Mouse (Mus musculus) hindbrain, embryonic 13.5 days (tissue): ENCODE measurements around the gene Lzic. TPM values are rescaled to one million over a fixed set of nuclear protein-coding genes. Genes with fewer than 3 reads are reported as not detected.

Experiments used
- ATAC-seq: fragments of 200-750 bp; cut with Nextera tagmentation; 2 replicates; pipeline ENCODE4 v1.8.0; 2017; ENCODE audit warnings: moderate TSS enrichment; ENCODE audit not compliant: low FRiP score
- H3K27ac ChIP-seq: fragments of 300-500 bp; sonication (generic); 2 replicates; pipeline ENCODE4 v1.5.1; 2015; ENCODE audit warnings: inconsistent platforms, mild to moderate bottlenecking, moderate library complexity
- H3K27me3 ChIP-seq: fragments of 300-500 bp; sonication (generic); 2 replicates; pipeline ENCODE4 v1.6.1; 2015; ENCODE audit warnings: mild to moderate bottlenecking, inconsistent platforms
- H3K36me3 ChIP-seq: fragments of 300-500 bp; sonication (generic); 2 replicates; pipeline ENCODE4 v1.6.1; 2015; ENCODE audit warnings: mild to moderate bottlenecking, inconsistent platforms
- H3K4me1 ChIP-seq: fragments of 300-500 bp; sonication (generic); replicated peaks from 2 replicates; pipeline ENCODE4 v1.6.1; 2015; ENCODE audit warnings: inconsistent platforms
- H3K4me2 ChIP-seq: fragments of 300-500 bp; sonication (generic); 2 replicates; pipeline ENCODE4 v1.6.1; 2015; ENCODE audit warnings: inconsistent platforms, mild to moderate bottlenecking, moderate library complexity
- H3K4me3 ChIP-seq: fragments of 300-500 bp; sonication (generic); 2 replicates; pipeline ENCODE4 v1.5.1; 2015; ENCODE audit warnings: mild to moderate bottlenecking, inconsistent platforms
- H3K9ac ChIP-seq: fragments of 300-500 bp; sonication (generic); 2 replicates; pipeline ENCODE4 v1.6.1; 2015; ENCODE audit warnings: mild to moderate bottlenecking, inconsistent platforms
- H3K9me3 ChIP-seq: fragments of 300-500 bp; sonication (generic); 2 replicates; pipeline ENCODE4 v1.6.1; 2016; ENCODE audit warnings: inconsistent platforms
- WGBS: fragments of 180-500 bp; shearing (Covaris S2); methylation state at CpG from one replicate; pipeline ENCODE4 v1.1.7; 2015; 5-methylcytosine and 5-hydroxymethylcytosine counted together
- polyA plus RNA-seq: library from polyadenylated mRNA; unstranded; fragments of >200 nt; fragmentation: Nextera tagmentation; extraction: Ambion mirVana; gene quantifications from 2 replicates; pipeline ENCODE4 v1.2.1, GENCODE M21; 2015

Gene Lzic
- polyA plus RNA-seq, 1 experiment from 2014 or later, result 45.1 TPM

DNA sequence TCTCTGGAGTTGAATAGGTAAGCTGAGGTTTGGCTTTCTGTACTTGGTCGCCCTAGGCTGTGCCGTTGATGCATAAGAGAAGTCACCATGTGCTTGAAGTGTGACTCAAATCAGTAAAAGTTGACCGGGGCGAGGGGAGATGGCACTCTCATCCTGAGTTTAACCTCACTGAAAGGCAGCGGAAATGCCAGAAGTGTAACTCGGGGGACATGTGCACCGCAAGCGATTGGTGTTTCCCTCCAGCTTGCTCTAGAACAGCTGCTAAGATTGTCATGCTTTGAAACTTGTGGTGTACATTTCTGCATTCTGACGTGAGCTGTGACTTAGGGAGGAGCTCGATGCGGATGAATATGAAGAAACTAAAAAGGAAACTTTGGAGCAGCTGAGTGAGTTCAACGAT lies 2.7 kb downstream of the Lzic start:
- H3K27ac ChIP-seq, result no peak overlapping the region
- no peak overlapping the region for H3K4me2 ChIP-seq
- H3K4me1 ChIP-seq, result peaks cover 31% of the 10 kb centered on the region
- H3K9ac ChIP-seq, result no peak overlapping the region
- H3K36me3 ChIP-seq, result peaks cover 53% of the 10 kb centered on the region
- no peak for ATAC-seq
- WGBS, result 95% methylated on average over 12 of the region's 12 CpGs
- no peaks in the 10 kb centered on the region for H3K9me3 ChIP-seq
- no peak overlapping the region for H3K4me3 ChIP-seq
- no peaks in the 10 kb centered on the region for H3K27me3 ChIP-seq

DNA sequence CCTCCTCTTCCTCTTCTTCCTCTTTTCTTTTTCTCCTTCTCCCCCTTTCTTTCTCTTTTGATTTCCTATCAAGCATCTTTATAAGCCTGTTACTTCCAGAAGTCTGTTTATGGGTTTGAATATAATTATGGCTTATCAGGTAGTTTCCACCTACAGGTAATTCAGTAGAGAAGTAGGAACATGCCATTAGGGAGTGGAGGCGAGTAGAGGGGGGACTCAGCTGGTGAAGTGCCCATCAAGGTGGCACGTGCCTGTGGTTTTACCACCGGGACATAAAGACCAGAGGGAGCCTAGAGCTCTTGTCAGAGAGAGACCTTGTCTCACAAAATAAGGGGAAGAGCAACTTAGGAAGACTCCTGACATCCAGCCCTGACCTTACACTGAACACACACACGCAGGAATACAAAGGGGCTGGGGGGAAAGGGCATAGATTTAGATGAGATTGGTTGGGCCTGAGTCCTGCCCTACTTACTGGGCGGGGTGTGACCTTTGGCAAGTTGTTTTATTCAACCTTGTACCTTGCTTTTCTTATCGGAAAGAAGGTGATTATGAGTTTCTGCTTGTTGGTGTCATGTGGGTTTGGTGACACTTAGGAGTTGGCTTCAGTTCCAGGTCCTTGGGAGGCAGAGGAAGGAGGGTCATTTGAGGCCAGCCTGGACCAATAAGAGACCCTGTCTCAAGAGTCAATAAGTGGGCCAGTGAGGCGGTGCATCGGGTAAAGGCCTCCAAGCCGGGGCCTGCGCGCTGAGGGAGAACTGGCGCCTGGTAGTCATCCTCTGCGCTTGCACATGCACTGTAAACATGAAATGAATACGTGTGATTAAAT lies 4.6 kb downstream of the Lzic start:
- H3K4me3 ChIP-seq, result no peak overlapping the region
- no peak for ATAC-seq
- H3K36me3 ChIP-seq, result peaks cover 70% of the 10 kb centered on the region
- 96% methylated on average over 14 of the region's 14 CpGs for WGBS
- H3K9me3 ChIP-seq, result no peaks in the 10 kb centered on the region
- H3K4me1 ChIP-seq, result peaks cover 23% of the 10 kb centered on the region
- no peak overlapping the region for H3K27ac ChIP-seq
- H3K4me2 ChIP-seq, result no peak overlapping the region
- no peak overlapping the region for H3K9ac ChIP-seq
- H3K27me3 ChIP-seq, result no peaks in the 10 kb centered on the region

- over 99% methylated on average over 3 of the region's 3 CpGs for WGBS
- H3K9me3 ChIP-seq, result no peaks in the 10 kb centered on the region
- peaks cover 83% of the 10 kb centered on the region for H3K36me3 ChIP-seq
- no peaks in the 10 kb centered on the region for H3K27me3 ChIP-seq
- no peak overlapping the region for H3K9ac ChIP-seq
- H3K27ac ChIP-seq, result no peak overlapping the region
- peaks cover 14% of the 10 kb centered on the region for H3K4me1 ChIP-seq
- H3K4me3 ChIP-seq, result no peak overlapping the region
- H3K4me2 ChIP-seq, result no peak overlapping the region
- ATAC-seq, result no peak
Observed at GRCm38 (mm10) chr4:149491151-149491550, 6.1 kb downstream of the Lzic start.

DNA sequence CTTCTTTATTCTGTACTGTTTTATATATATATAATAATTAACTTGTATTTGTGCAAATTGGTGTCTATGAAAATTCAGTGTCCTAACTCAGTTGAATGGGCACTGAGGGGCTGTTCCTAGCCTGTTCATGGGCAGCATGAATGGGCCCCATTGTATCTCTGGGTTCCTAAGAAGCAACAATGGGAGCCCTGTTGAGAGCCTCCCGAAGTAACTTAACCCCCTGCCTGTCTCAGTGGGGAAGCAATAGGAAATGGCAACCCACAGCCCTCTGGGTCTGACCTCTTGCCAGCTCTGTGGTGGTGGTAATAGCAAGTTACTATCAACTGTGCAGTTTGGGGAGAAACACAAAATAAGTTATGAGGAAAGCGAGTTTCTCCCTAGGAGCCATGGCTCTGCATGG lies 11.6 kb downstream of the Lzic start:
- H3K9me3 ChIP-seq, result no peaks in the 10 kb centered on the region
- no peak overlapping the region for H3K9ac ChIP-seq
- no peaks in the 10 kb centered on the region; the same call in 1 of the 2 replicates for H3K4me1 ChIP-seq
- WGBS, result 6% methylated on average over 2 of the region's 2 CpGs
- no peak overlapping the region for H3K4me2 ChIP-seq
- no peaks in the 10 kb centered on the region for H3K27me3 ChIP-seq
- peak overlapping the region; percentile 76 for H3K27ac ChIP-seq
- ATAC-seq, result no peak
- peaks cover 83% of the 10 kb centered on the region for H3K36me3 ChIP-seq
- no peak overlapping the region for H3K4me3 ChIP-seq

DNA sequence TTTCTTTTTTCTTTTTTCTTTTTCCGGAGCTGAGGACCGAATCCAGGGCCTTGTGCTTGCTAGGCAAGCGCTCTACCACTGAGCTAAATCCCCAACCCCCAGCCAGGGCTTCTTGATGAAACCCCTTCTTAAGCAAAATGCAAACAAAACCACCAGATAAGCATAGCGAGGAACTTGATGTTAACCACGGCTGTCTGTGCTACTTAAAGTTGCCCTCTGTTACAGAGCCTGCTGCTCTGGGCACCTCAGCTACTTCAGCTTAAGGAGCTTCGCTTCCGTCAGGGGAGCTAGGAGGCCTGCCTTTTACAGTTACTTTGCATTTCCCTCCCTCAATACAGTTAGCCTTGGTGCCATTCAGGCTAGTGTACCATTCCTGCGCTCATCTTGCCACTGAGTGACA lies 13.9 kb downstream of the Lzic start:
- Histone ChIP-seq H3K4me3 (no peak overlapping the region), H3K27me3 (no peaks in the 10 kb centered on the region), H3K4me1 (no peaks in the 10 kb centered on the region; the same call in 1 of the 2 replicates), H3K9ac (no peak overlapping the region), H3K36me3 (peaks cover 81% of the 10 kb centered on the region), H3K4me2 (no peak overlapping the region), H3K27ac (no peak overlapping the region), H3K9me3 (no peaks in the 10 kb centered on the region)
- no peak for ATAC-seq
- 85% methylated on average over 8 of the region's 8 CpGs for WGBS

GRCm38 (mm10) chr4:149499790-149500189 lies 14.8 kb downstream of the Lzic start:
- 73% methylated on average over 5 of the region's 5 CpGs for WGBS
- no peak for ATAC-seq
- peaks cover 72% of the 10 kb centered on the region for H3K36me3 ChIP-seq

DNA sequence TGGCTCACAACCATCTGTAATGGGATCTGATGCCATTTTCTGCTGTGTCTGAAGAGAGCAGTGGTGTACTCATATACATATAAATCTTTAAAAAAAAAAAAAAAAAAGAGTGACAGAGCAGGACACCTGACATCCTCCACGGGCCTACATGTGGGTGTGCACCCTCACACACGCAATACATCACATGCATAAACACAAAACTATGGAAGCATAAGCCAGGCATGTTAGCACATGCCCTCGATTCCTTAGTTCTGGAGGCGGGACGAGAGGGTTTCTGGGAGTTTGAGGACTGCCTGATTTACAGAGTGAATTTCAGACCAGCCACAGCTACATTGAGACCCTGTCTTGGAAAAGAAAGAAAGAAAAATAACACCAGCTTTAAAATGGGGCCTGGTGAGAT lies 19.3 kb downstream of the Lzic start:
- Histone ChIP-seq H3K9ac (no peak overlapping the region), H3K4me1 (no peaks in the 10 kb centered on the region), H3K4me2 (no peak overlapping the region), H3K27me3 (no peaks in the 10 kb centered on the region), H3K36me3 (peaks cover 33% of the 10 kb centered on the region), H3K4me3 (no peak overlapping the region), H3K27ac (no peak overlapping the region), H3K9me3 (no peaks in the 10 kb centered on the region)
- ATAC-seq, result no peak
- 83% methylated on average over 5 of the region's 5 CpGs for WGBS

More at GRCm38 (mm10) chr4:149499790-149500189, 14.8 kb downstream of the Lzic start:
- H3K4me2 ChIP-seq, result no peak overlapping the region
- H3K9me3 ChIP-seq, result no peaks in the 10 kb centered on the region
- no peaks in the 10 kb centered on the region; the same call in 1 of the 2 replicates for H3K4me1 ChIP-seq
- no peak overlapping the region for H3K9ac ChIP-seq
- no peaks in the 10 kb centered on the region for H3K27me3 ChIP-seq
- no peak overlapping the region for H3K4me3 ChIP-seq
- H3K27ac ChIP-seq, result no peak overlapping the region

GRCm38 (mm10) chr4:149504858-149505257 lies 19.8 kb downstream of the Lzic start:
- no peak for ATAC-seq
- 40% methylated on average over 3 of the region's 3 CpGs for WGBS
- H3K9me3 ChIP-seq, result no peaks in the 10 kb centered on the region

DNA sequence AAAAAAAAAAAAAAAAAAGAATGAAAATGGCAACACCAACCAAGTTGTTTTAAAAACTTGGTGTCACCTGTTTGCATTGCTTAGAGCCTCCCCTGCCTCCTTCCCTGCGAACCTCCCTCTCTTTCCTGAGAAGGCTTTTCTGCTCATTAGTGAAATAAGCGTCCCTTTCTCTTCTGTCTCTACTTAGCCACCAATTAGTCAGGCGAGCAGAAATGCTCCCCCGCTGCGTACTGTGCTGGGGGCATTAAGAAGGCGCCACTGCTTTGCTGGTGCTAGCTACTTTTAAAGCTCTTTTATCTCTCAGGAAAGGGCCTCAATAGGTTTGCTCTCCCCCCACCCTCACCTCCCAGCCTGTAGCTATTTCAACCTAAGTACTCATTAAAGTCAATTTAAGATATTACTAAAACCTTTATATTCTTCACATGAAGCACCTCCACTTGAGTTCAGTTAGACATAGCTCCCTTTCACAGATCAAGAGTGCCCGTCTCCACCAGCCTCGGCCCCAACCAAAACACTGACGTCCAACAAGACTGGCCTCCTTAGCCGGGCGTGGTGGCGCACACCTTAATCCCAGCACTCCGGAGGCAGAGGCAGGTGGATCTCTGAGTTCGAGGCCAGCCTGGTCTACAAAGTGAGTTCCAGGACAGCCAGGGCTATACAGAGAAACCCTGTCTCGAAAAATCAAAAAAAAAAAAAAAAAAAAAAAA lies 20.4 kb downstream of the Lzic start:
- Histone ChIP-seq H3K36me3 (peaks cover 24% of the 10 kb centered on the region), H3K4me3 (no peak overlapping the region), H3K4me2 (no peak overlapping the region), H3K27ac (no peak overlapping the region), H3K27me3 (no peaks in the 10 kb centered on the region), H3K9me3 (no peaks in the 10 kb centered on the region), H3K4me1 (no peaks in the 10 kb centered on the region), H3K9ac (no peak overlapping the region)
- ATAC-seq, result no peak
- WGBS, result 70% methylated on average over 15 of the region's 15 CpGs

More at GRCm38 (mm10) chr4:149504858-149505257, 19.8 kb downstream of the Lzic start:
- no peak overlapping the region for H3K4me3 ChIP-seq
- H3K4me1 ChIP-seq, result no peaks in the 10 kb centered on the region
- H3K27me3 ChIP-seq, result no peaks in the 10 kb centered on the region
- H3K36me3 ChIP-seq, result peaks cover 30% of the 10 kb centered on the region
- H3K9ac ChIP-seq, result no peak overlapping the region
- H3K27ac ChIP-seq, result no peak overlapping the region
- no peak overlapping the region for H3K4me2 ChIP-seq

DNA sequence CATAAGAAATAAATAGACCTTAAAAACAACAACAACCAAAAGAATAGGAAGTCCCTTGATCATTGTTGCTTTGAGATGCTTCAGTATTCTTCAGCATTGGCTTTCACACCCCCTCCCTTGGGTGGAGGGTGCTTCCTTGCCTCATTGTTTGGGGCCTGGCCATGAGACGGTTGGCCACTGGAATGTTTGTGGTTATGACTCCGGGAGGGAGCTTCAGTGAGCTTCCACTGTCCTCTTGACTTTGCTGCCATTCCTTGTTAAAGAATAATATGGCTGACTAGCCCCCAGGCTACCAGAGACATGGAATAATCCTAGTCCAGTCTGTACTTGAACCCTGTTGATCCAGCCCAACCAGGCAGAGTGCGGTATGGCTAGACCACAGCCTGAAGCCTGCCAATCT lies 21.9 kb downstream of the Lzic start:
- H3K4me2 ChIP-seq, result no peak overlapping the region
- H3K9me3 ChIP-seq, result no peaks in the 10 kb centered on the region
- H3K4me3 ChIP-seq, result no peak overlapping the region
- WGBS, result 89% methylated on average over 3 of the region's 3 CpGs
- peaks cover 9% of the 10 kb centered on the region for H3K4me1 ChIP-seq
- no peak overlapping the region for H3K9ac ChIP-seq
- H3K27ac ChIP-seq, result no peak overlapping the region
- no peaks in the 10 kb centered on the region for H3K27me3 ChIP-seq
- ATAC-seq, result no peak
- H3K36me3 ChIP-seq, result peaks cover 11% of the 10 kb centered on the region

DNA sequence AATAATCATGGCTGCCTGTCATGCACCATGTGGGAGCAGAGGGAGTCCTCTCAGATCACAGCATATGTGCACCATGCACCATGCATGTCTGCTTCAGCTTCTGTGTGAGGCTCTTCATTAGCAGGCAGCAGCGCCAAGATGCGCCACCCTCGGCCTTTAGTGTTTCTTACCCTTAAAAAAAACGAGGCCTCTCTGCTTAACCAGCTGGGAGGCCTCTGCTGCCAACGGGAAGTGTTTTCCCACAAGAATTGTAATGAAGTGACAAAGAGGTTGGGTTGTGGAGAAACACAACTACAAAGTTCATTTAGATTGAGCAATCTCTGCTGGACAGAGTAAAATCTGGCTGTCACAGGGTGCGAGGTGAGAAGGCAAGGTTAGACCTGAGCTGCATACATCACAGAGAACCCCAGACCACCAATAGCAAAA lies 26.2 kb downstream of the Lzic start:
- peak overlapping the region; percentile 35; the same call in 1 of the 2 replicates for H3K9ac ChIP-seq
- no peaks in the 10 kb centered on the region for H3K9me3 ChIP-seq
- no peak overlapping the region for H3K4me2 ChIP-seq
- WGBS, result 27% methylated on average over 6 of the region's 6 CpGs
- H3K27ac ChIP-seq, result peak overlapping the region; percentile 30; the same call in 1 of the 2 replicates
- no peak overlapping the region for H3K4me3 ChIP-seq
- no peaks in the 10 kb centered on the region for H3K36me3 ChIP-seq
- ATAC-seq, result peak; percentile 57; the same call in 1 of the 2 replicates
- peaks cover 10% of the 10 kb centered on the region for H3K4me1 ChIP-seq
- no peaks in the 10 kb centered on the region for H3K27me3 ChIP-seq

DNA sequence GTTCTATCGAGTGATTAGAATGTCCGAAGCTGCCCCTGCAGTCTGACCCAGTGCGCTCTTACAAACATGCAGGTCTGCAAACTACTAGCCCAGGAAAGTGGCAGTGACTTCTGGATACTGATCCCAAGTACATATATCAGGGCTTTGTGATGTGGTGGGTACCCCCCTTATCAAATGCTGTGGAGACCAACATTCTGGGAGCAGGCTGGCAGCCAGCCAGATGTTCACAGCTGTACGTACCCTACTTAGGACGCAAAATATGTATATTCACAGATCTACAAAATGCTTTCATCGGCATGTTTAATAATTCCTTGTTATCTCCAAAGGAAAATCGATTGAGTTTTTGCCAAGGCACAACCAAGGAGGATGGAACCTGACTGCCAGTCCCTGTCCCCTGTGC lies 27.0 kb downstream of the Lzic start:
- Histone ChIP-seq H3K4me1 (peaks cover 10% of the 10 kb centered on the region), H3K4me3 (no peak overlapping the region), H3K27me3 (no peaks in the 10 kb centered on the region), H3K4me2 (no peak overlapping the region), H3K9me3 (no peaks in the 10 kb centered on the region), H3K36me3 (no peaks in the 10 kb centered on the region), H3K27ac (peak overlapping the region; percentile 30; the same call in 1 of the 2 replicates), H3K9ac (0 out of 2 replicates have a peak overlapping the region, but pooled peaks have one; percentile 35)
- ATAC-seq, result no peak
- WGBS, result 82% methylated on average over 7 of the region's 7 CpGs
